In genomic region chr13:51400736-51401501, GRCm38 (mm10) we compare ENCODE assay signal across 8 mouse cellular contexts. TPM values are rescaled to one million over a fixed set of nuclear protein-coding genes. Genes with fewer than 3 reads are reported as not detected.
DNase-seq lines count a peak whose midpoint lies in the region; ATAC-seq and TF ChIP-seq lines count a peak whose summit lies in the region.

No protein-coding gene starts in this region.

- ATAC-seq in activated CD4-positive, CD25-positive, alpha-beta regulatory T cell, adult 4 months = peak; percentile 59
- ATAC-seq in forebrain, embryonic 14.5 days = peak; percentile 77
- ATAC-seq in midbrain, embryonic 13.5 days = peak; percentile 73

- no peaks in the 10 kb centered on the region for H3K27me3 ChIP-seq in forebrain, embryonic 14.5 days (replicated peaks; ENCODE audit: control insufficient read depth, insufficient read depth, low read length)
- H3K27me3 ChIP-seq in midbrain, embryonic 13.5 days = no peaks in the 10 kb centered on the region

- H3K4me1 ChIP-seq in forebrain, embryonic 14.5 days (ENCODE audit: control insufficient read depth, insufficient read depth, low read length) = peaks cover 8% of the 10 kb centered on the region; the same call in 1 of the 2 replicates
- peaks cover 14% of the 10 kb centered on the region; the same call in 1 of the 2 replicates for H3K4me1 ChIP-seq in midbrain, embryonic 13.5 days (replicated peaks)

- H3K9me3 ChIP-seq in forebrain, embryonic 14.5 days (replicated peaks; ENCODE audit: control insufficient read depth, low read length) = no peaks in the 10 kb centered on the region
- H3K9me3 ChIP-seq in midbrain, embryonic 13.5 days = no peaks in the 10 kb centered on the region

- no peak for TF ChIP-seq CTCF in layer of hippocampus, adult 2 months (conservative IDR thresholded peaks at IDR 0.05)

- DNase-seq in layer of hippocampus, adult 2 months (ENCODE audit: low spot score in 2 of 2) = peak in 1 of 2 experiments; percentile 43
- DNase-seq in layer of hippocampus, adult 11-12 months (ENCODE audit: low spot score) = no peak
- peak; percentile 72 for DNase-seq in forebrain, embryonic 14.5 days (ENCODE audit: low spot score)
- peak; percentile 64 for DNase-seq in kidney, postnatal 10 days
- DNase-seq in thymus, postnatal 14 days = peak; percentile 63
- no peak for DNase-seq in cerebellum, adult 11-12 months

- 16% methylated on average over 20 of the region's 20 CpGs for whole genome bisulfite sequencing in forebrain, embryonic 14.5 days
- 11% methylated on average over 20 of the region's 20 CpGs for WGBS in midbrain, embryonic 13.5 days

- H3K9ac ChIP-seq in forebrain, embryonic 14.5 days (ENCODE audit: low read length) = peak overlapping the region; percentile 40; the same call in 1 of the 2 replicates
- peak overlapping the region; percentile 46 for H3K9ac ChIP-seq in midbrain, embryonic 13.5 days (replicated peaks)

- peak overlapping the region; percentile 60 for H3K4me2 ChIP-seq in forebrain, embryonic 14.5 days (ENCODE audit: low read length)
- peak overlapping the region; percentile 65 for H3K4me2 ChIP-seq in midbrain, embryonic 13.5 days (replicated peaks)

- peak overlapping the region; percentile 50 for H3K4me3 ChIP-seq in layer of hippocampus, adult 2 months
- H3K4me3 ChIP-seq in forebrain, embryonic 14.5 days (ENCODE audit: low read depth, low read length) = peak overlapping the region; percentile 27
- peak overlapping the region; percentile 39 for H3K4me3 ChIP-seq in midbrain, embryonic 13.5 days (replicated peaks)

- peak overlapping the region; percentile 75 for H3K27ac ChIP-seq in layer of hippocampus, adult 2 months
- no peak overlapping the region for H3K27ac ChIP-seq in forebrain, embryonic 14.5 days (ENCODE audit: low read depth, low read length)
- no peak overlapping the region for H3K27ac ChIP-seq in midbrain, embryonic 13.5 days

- H3K36me3 ChIP-seq in forebrain, embryonic 14.5 days (ENCODE audit: control insufficient read depth, insufficient read depth, low read length) = no peaks in the 10 kb centered on the region
- no peaks in the 10 kb centered on the region for H3K36me3 ChIP-seq in midbrain, embryonic 13.5 days

RNA-seq across cellular contexts. Expression of gene S1pr3, which starts 7.5 kb away (rescaled TPM):
- 1 to 10 TPM; 5.2 to 5.4 TPM for total RNA-seq in layer of hippocampus, adult 2 months (2021)
- under 1 TPM in 1 of 2 experiments, not detected in 1; 0.17 TPM for polyA plus RNA-seq in activated CD4-positive, CD25-positive, alpha-beta regulatory T cell, adult 4 months (2017; shearing (Covaris generic))
- polyA plus RNA-seq in forebrain, embryonic 14.5 days (2014; fragmentation: Nextera tagmentation; extraction: Ambion mirVana) = 10.3 and 12.3 TPM in 2 replicates
- 10.2 and 10.4 TPM in 2 replicates for polyA plus RNA-seq in midbrain, embryonic 13.5 days (2015; fragmentation: Nextera tagmentation; extraction: Ambion mirVana)

Comparison
In these comparisons a context has a peak if more than half of its experiments do, and no peak if none do; other contexts are left out.
1. DNase-seq: peak in forebrain, embryonic 14.5 days (single experiment), kidney, postnatal 10 days (single experiment) and thymus, postnatal 14 days (single experiment); none in layer of hippocampus, adult 11-12 months (single experiment) and cerebellum, adult 11-12 months (single experiment).
2. Peak in every context shown above with its lines, with median percentiles within 50 percentile points of each other: H3K4me3 ChIP-seq and ATAC-seq.